27 mouse cellular contexts compared by ENCODE assay signal in genomic region chr1:51507436-51507835, GRCm38 (mm10). TPM values are rescaled to one million over a fixed set of nuclear protein-coding genes. Genes with fewer than 3 reads are reported as not detected.
DNase-seq lines count a peak whose midpoint lies in the region; ATAC-seq and TF ChIP-seq lines count a peak whose summit lies in the region.
"Had no signal": no experiment of that assay in that cellular context is flagged by ENCODE, and none has a peak within 500 bp of the region (broad histone marks: within the 10 kb centered on the region; RNA-seq: fewer than 3 reads in every experiment).

No protein-coding gene starts in this region.

- TF ChIP-seq EP300 in CH12.LX (IDR thresholded peaks at IDR 0.05; ENCODE audit: low read length): peak; percentile 34; the same call in 1 of the 2 replicates

- H3K79me2 ChIP-seq in CH12.LX (replicated peaks; ENCODE audit: control insufficient read depth, extremely low read depth, insufficient read depth, poor library complexity, severe bottlenecking): no peaks in the 10 kb centered on the region

- TF ChIP-seq POLR2A in kidney, adult 2 months (IDR thresholded peaks at IDR 0.05; ENCODE audit: low read depth, low read length): no peak
- TF ChIP-seq POLR2A in CH12.LX (IDR thresholded peaks at IDR 0.05; ENCODE audit: low read depth, low read length): no peak
- TF ChIP-seq POLR2A in embryonic fibroblast, embryonic 13.5 days (IDR thresholded peaks at IDR 0.05; ENCODE audit: low read depth, low read length): no peak

- TF ChIP-seq CTCF in kidney, adult 2 months (conservative IDR thresholded peaks at IDR 0.05; ENCODE audit: insufficient read depth, insufficient read length, low read depth, low read length): no peak
- no peak for TF ChIP-seq CTCF in CH12.LX (conservative IDR thresholded peaks at IDR 0.05 in 1 of 2, IDR thresholded peaks at IDR 0.05 in 1 of 2; ENCODE audit: low read depth in 2 of 2, low read length in 2 of 2)
- no peak for TF ChIP-seq CTCF in embryonic fibroblast, embryonic 13.5 days (IDR thresholded peaks at IDR 0.05; ENCODE audit: borderline replicate concordance, insufficient read depth, low read length)

- no peaks in the 10 kb centered on the region for H3K36me3 ChIP-seq in heart, embryonic 14.5 days (ENCODE audit: control insufficient read depth, insufficient read depth, low read length)
- no peaks in the 10 kb centered on the region for H3K36me3 ChIP-seq in heart, embryonic 11.5 days (ENCODE audit: control insufficient read depth, insufficient read depth, low read length)
- no peaks in the 10 kb centered on the region for H3K36me3 ChIP-seq in kidney, adult 2 months (ENCODE audit: control insufficient read depth, insufficient read depth, low read length)
- no peaks in the 10 kb centered on the region for H3K36me3 ChIP-seq in CH12.LX (replicated peaks in 1 of 2; ENCODE audit: control insufficient read depth in 1 of 2, insufficient read depth in 1 of 2, low read length in 1 of 2)
- H3K36me3 ChIP-seq: embryonic facial prominence, embryonic 13.5 days; hindbrain, embryonic 10.5 days; limb, embryonic 12.5 days; liver, embryonic 13.5 days; midbrain, embryonic 12.5 days; neural tube, embryonic 15.5 days; stomach, embryonic 15.5 days had no signal

- dilution Hi-C loops in CH12.LX (cut with MboI; ENCODE audit: extremely low pct_ligation_motif_present, extremely low pct_unique_long_range_greater_than_20kb, low sequenced_read_pairs): no loop called here

- H3K4me3 ChIP-seq in heart, embryonic 14.5 days (ENCODE audit: control insufficient read depth in 1 of 2, insufficient read depth in 1 of 2, low read depth in 1 of 2, low read length in 2 of 2): no peak overlapping the region
- H3K4me3 ChIP-seq in heart, embryonic 11.5 days (ENCODE audit: low read depth, low read length): no peak overlapping the region
- H3K4me3 ChIP-seq in kidney, adult 2 months (ENCODE audit: insufficient read depth, low read depth, low read length): no peak overlapping the region
- no peak overlapping the region for H3K4me3 ChIP-seq in CH12.LX (replicated peaks in 1 of 3; ENCODE audit: low read depth in 2 of 3, low read length in 2 of 3, poor library complexity in 1 of 3)
- no peak overlapping the region for H3K4me3 ChIP-seq in embryonic fibroblast, embryonic 13.5 days (ENCODE audit: insufficient read depth, low read length)
- H3K4me3 ChIP-seq: embryonic facial prominence, embryonic 13.5 days; forebrain, embryonic 13.5 days; gastrocnemius, adult 2 months; hindbrain, embryonic 10.5 days; limb, embryonic 12.5 days; liver, embryonic 13.5 days; midbrain, embryonic 12.5 days; neural tube, embryonic 15.5 days; stomach, embryonic 15.5 days had no signal

- ATAC-seq in heart, embryonic 14.5 days (ENCODE audit: insufficient number of reproducible peaks, insufficient read depth, low FRiP score, low read depth): no peak
- no peak for ATAC-seq in heart, embryonic 11.5 days (replicated peaks; ENCODE audit: insufficient number of reproducible peaks, low FRiP score, low TSS enrichment)
- ATAC-seq: forebrain, embryonic 13.5 days; hindbrain, embryonic 16.5 days; intestine, embryonic 16.5 days had no signal

- 75% methylated on average over 5 of the region's 5 CpGs for WGBS in heart, embryonic 14.5 days
- 72% methylated on average over 5 of the region's 5 CpGs for WGBS in heart, embryonic 11.5 days (ENCODE audit: insufficient replicate concordance)
- WGBS in kidney, adult 2 months: 74% methylated on average over 5 of the region's 5 CpGs

- H3K4me1 ChIP-seq in heart, embryonic 14.5 days (ENCODE audit: control insufficient read depth in 2 of 2, insufficient read depth in 2 of 2, low read length in 2 of 2): peaks cover 10 to 21% of the 10 kb centered on the region in 2 experiments
- H3K4me1 ChIP-seq in heart, embryonic 11.5 days (ENCODE audit: control insufficient read depth, insufficient read depth, low read length): peaks cover 6% of the 10 kb centered on the region; the same call in 1 of the 2 replicates
- H3K4me1 ChIP-seq in kidney, adult 2 months (ENCODE audit: control insufficient read depth, insufficient read depth, low read length): peaks cover 20% of the 10 kb centered on the region
- H3K4me1 ChIP-seq in CH12.LX (ENCODE audit: control insufficient read depth in 1 of 2, insufficient read depth in 2 of 2): peaks cover 15 to 29% of the 10 kb centered on the region in 2 experiments
- H3K4me1 ChIP-seq in embryonic fibroblast, embryonic 13.5 days (ENCODE audit: control insufficient read depth, insufficient read depth, low read length): peaks cover 6% of the 10 kb centered on the region
- H3K4me1 ChIP-seq: forebrain, embryonic 13.5 days; neural tube, embryonic 15.5 days had no signal

- peak; percentile 55 for DNase-seq in kidney, adult 2 months
- DNase-seq in kidney, postnatal 14 days: no peak
- DNase-seq in CH12.LX (ENCODE audit: extremely low read depth): no peak
- DNase-seq in testis, postnatal 10 days (ENCODE audit: low spot score): no peak
- DNase-seq: adrenal gland, postnatal 14 days; cerebellum, adult 8-10 months; cerebellum, postnatal 36 days; embryo, embryonic 11 days; gastrocnemius, adult 2 months; liver, embryonic 13.5 days; lung, adult 2 months; lung, postnatal 14 days; right cerebral cortex, adult 18-20 months; thymus, adult 18-20 months; thymus, postnatal 36 days had no signal

- H3K9ac ChIP-seq in heart, embryonic 14.5 days (ENCODE audit: low read length): no peak overlapping the region
- H3K9ac ChIP-seq in heart, embryonic 11.5 days (ENCODE audit: low read depth, low read length): no peak overlapping the region
- no peak overlapping the region for H3K9ac ChIP-seq in CH12.LX (ENCODE audit: insufficient read depth, low read depth)
- H3K9ac ChIP-seq: embryonic facial prominence, embryonic 13.5 days; forebrain, embryonic 13.5 days; limb, embryonic 12.5 days; liver, embryonic 13.5 days; midbrain, embryonic 12.5 days; neural tube, embryonic 15.5 days; stomach, embryonic 15.5 days had no signal

- in situ Hi-C loops in CH12.LX (cut with MboI; ENCODE audit: low pct_ligation_motif_present, low pct_unique_long_range_greater_than_20kb, low sequenced_read_pairs): no loop called here

- peak overlapping the region; percentile 37 to 47; a peak in 2 of 4 replicates for H3K27ac ChIP-seq in heart, embryonic 14.5 days (replicated peaks in 1 of 2; ENCODE audit: control insufficient read depth in 1 of 2, insufficient read depth in 1 of 2, low read depth in 2 of 2, low read length in 2 of 2)
- H3K27ac ChIP-seq in heart, embryonic 11.5 days (ENCODE audit: low read depth, low read length): no peak overlapping the region
- no peak overlapping the region for H3K27ac ChIP-seq in kidney, adult 2 months (ENCODE audit: insufficient read depth, low read depth, low read length)
- no peak overlapping the region for H3K27ac ChIP-seq in CH12.LX (ENCODE audit: insufficient read depth, low read depth)
- peak overlapping the region; percentile 76 for H3K27ac ChIP-seq in embryonic fibroblast, embryonic 13.5 days (ENCODE audit: insufficient read depth, low read length)
- H3K27ac ChIP-seq: embryonic facial prominence, embryonic 13.5 days; forebrain, embryonic 13.5 days; gastrocnemius, adult 2 months; hindbrain, embryonic 10.5 days; limb, embryonic 12.5 days; liver, embryonic 13.5 days; midbrain, embryonic 12.5 days; neural tube, embryonic 15.5 days; stomach, embryonic 15.5 days had no signal

- no peak for TF ChIP-seq RAD21 in CH12.LX (IDR thresholded peaks at IDR 0.05; ENCODE audit: low read depth, low read length)

- H3K9me3 ChIP-seq in heart, embryonic 14.5 days (ENCODE audit: control insufficient read depth, low read length): no peaks in the 10 kb centered on the region
- no peaks in the 10 kb centered on the region for H3K9me3 ChIP-seq in heart, embryonic 11.5 days (replicated peaks; ENCODE audit: control insufficient read depth, low read length)
- no peaks in the 10 kb centered on the region for H3K9me3 ChIP-seq in CH12.LX (replicated peaks; ENCODE audit: low read length)
- H3K9me3 ChIP-seq: embryonic facial prominence, embryonic 13.5 days; forebrain, embryonic 13.5 days; hindbrain, embryonic 10.5 days; limb, embryonic 12.5 days; liver, embryonic 13.5 days; midbrain, embryonic 12.5 days; neural tube, embryonic 15.5 days; stomach, embryonic 15.5 days had no signal

- H3K27me3 ChIP-seq in heart, embryonic 14.5 days (ENCODE audit: control insufficient read depth, insufficient read depth, low read length): no peaks in the 10 kb centered on the region
- no peaks in the 10 kb centered on the region for H3K27me3 ChIP-seq in heart, embryonic 11.5 days (ENCODE audit: control insufficient read depth, insufficient read depth, low read length)
- no peaks in the 10 kb centered on the region for H3K27me3 ChIP-seq in kidney, adult 2 months (replicated peaks; ENCODE audit: control insufficient read depth, insufficient read depth, low read length)
- H3K27me3 ChIP-seq in CH12.LX (replicated peaks): no peaks in the 10 kb centered on the region
- H3K27me3 ChIP-seq: embryonic facial prominence, embryonic 13.5 days; forebrain, embryonic 13.5 days; limb, embryonic 12.5 days; liver, embryonic 13.5 days; midbrain, embryonic 12.5 days; neural tube, embryonic 15.5 days; stomach, embryonic 15.5 days had no signal

- no peak overlapping the region for H3K4me2 ChIP-seq in heart, embryonic 14.5 days (ENCODE audit: low read length)
- no peak overlapping the region for H3K4me2 ChIP-seq in heart, embryonic 11.5 days
- no peak overlapping the region for H3K4me2 ChIP-seq in CH12.LX (ENCODE audit: insufficient read depth, low read depth, poor library complexity, severe bottlenecking)
- H3K4me2 ChIP-seq: embryonic facial prominence, embryonic 13.5 days; forebrain, embryonic 13.5 days; limb, embryonic 12.5 days; liver, embryonic 13.5 days; midbrain, embryonic 12.5 days; neural tube, embryonic 15.5 days; stomach, embryonic 15.5 days had no signal

TF ChIP-seq in CH12.LX, 34 proteins besides CTCF, POLR2A, EP300 and RAD21 (continues in another document):
- no peak for TF ChIP-seq PAX5 (IDR thresholded peaks at IDR 0.05; ENCODE audit: low read length)
- peak; percentile 56 for TF ChIP-seq MAX (IDR thresholded peaks at IDR 0.05; ENCODE audit: low read length)
- 0 out of 2 replicates have a peak, but pooled peaks have one; percentile 55 for TF ChIP-seq MYC (IDR thresholded peaks at IDR 0.05; ENCODE audit: low read depth, low read length)
- TF ChIP-seq GABPA (IDR thresholded peaks at IDR 0.05; ENCODE audit: insufficient replicate concordance, low read depth, low read length): no peak
- no peak for TF ChIP-seq TBP (conservative IDR thresholded peaks at IDR 0.05; ENCODE audit: low read depth, low read length)
- TF ChIP-seq HCFC1 (IDR thresholded peaks at IDR 0.05; ENCODE audit: low read depth, low read length): no peak

RNA-seq across cellular contexts. Expression of gene Nabp1, which starts 29.2 kb away (rescaled TPM):
- polyA plus RNA-seq in heart, embryonic 14.5 days (2014; fragmentation: Nextera tagmentation; extraction: Ambion mirVana): 19.8 and 22.4 TPM in 2 replicates
- polyA plus RNA-seq in heart, embryonic 11.5 days (2014; fragmentation: Nextera tagmentation; extraction: Ambion mirVana): 14.0 and 15.9 TPM in 2 replicates
- polyA plus RNA-seq in kidney, adult 2 months (2012; rRNA removed): 28.6 and 33.1 TPM in 2 replicates
- total RNA-seq in CH12.LX (2012; rRNA removed) (32.7 and 37.8 TPM in 2 replicates), CH12.LX (2014; rRNA removed) (51.0 and 52.0 TPM in 2 replicates)
- 33.7 and 48.7 TPM in 2 replicates for polyA plus RNA-seq in CH12.LX (2012; ENCODE audit: insufficient read length, low read depth)
- 34.7 and 65.2 TPM in 2 replicates for polyA plus RNA-seq in embryonic fibroblast, embryonic 13.5 days (2011; ENCODE audit: insufficient read length, low read depth, missing spikeins)

Comparison
In these comparisons a context has a peak if more than half of its experiments do, and no peak if none do; other contexts are left out.
1. H3K27ac ChIP-seq: peak in heart, embryonic 14.5 days (2 of 2) and embryonic fibroblast, embryonic 13.5 days (single experiment); none in heart, embryonic 11.5 days (single experiment), kidney, adult 2 months (single experiment) and CH12.LX (single experiment).